Mouse (Mus musculus): ENCODE measurements around the gene Slc7a8. TPM values are rescaled to one million over a fixed set of nuclear protein-coding genes. Genes with fewer than 3 reads are reported as not detected.
A peak's percentile ranks its signal among the peaks of the same experiment; 100 is the strongest.

Gene Slc7a8
- polyA plus RNA-seq, 1 experiment from 2014 or later = 1.5 TPM

- no peak overlapping the region for H3K9ac ChIP-seq (ENCODE audit: low read length)
- DNase-seq (ENCODE audit: low spot score) (no peak), ATAC-seq (replicated peaks; ENCODE audit: low FRiP score) (no peak)
- no peaks in the 10 kb centered on the region for H3K9me3 ChIP-seq (ENCODE audit: control insufficient read depth, low read length)
- no peaks in the 10 kb centered on the region for H3K27me3 ChIP-seq (ENCODE audit: control insufficient read depth, insufficient read depth, low read length)
- no peak overlapping the region for H3K4me3 ChIP-seq (ENCODE audit: low read depth, low read length)
- H3K4me1 ChIP-seq (replicated peaks; ENCODE audit: control insufficient read depth, insufficient read depth, low read length) = no peaks in the 10 kb centered on the region
- WGBS = 78% methylated on average over 5 of the region's 5 CpGs
- H3K27ac ChIP-seq (ENCODE audit: low read depth, low read length) = no peak overlapping the region
- no peaks in the 10 kb centered on the region for H3K36me3 ChIP-seq (ENCODE audit: control insufficient read depth, insufficient read depth, low read length)
- H3K4me2 ChIP-seq (ENCODE audit: low read depth, low read length, severe bottlenecking) = no peak overlapping the region
These were observed 54.2 kb downstream of the Slc7a8 start for GRCm38 (mm10) chr14:54727565-54727964.

GRCm38 (mm10) chr14:54724049-54724448 lies 57.7 kb downstream of the Slc7a8 start:
- no peak overlapping the region for H3K27ac ChIP-seq (ENCODE audit: low read depth, low read length)
- no peaks in the 10 kb centered on the region for H3K36me3 ChIP-seq (ENCODE audit: control insufficient read depth, insufficient read depth, low read length)
- no peak overlapping the region for H3K4me2 ChIP-seq (ENCODE audit: low read depth, low read length, severe bottlenecking)
- DNase-seq (ENCODE audit: low spot score) = no peak
- no peak overlapping the region for H3K9ac ChIP-seq (ENCODE audit: low read length)
- H3K9me3 ChIP-seq (ENCODE audit: control insufficient read depth, low read length) = no peaks in the 10 kb centered on the region
- H3K4me3 ChIP-seq (ENCODE audit: low read depth, low read length) = no peak overlapping the region
- no peaks in the 10 kb centered on the region for H3K4me1 ChIP-seq (replicated peaks; ENCODE audit: control insufficient read depth, insufficient read depth, low read length)
- no peaks in the 10 kb centered on the region for H3K27me3 ChIP-seq (ENCODE audit: control insufficient read depth, insufficient read depth, low read length)
- no peak for ATAC-seq (replicated peaks; ENCODE audit: low FRiP score)
- 73% methylated on average over 6 of the region's 6 CpGs for WGBS

GRCm38 (mm10) chr14:54721711-54722110 lies 60.0 kb downstream of the Slc7a8 start:
- Histone ChIP-seq H3K9ac (ENCODE audit: low read length) (no peak overlapping the region), H3K4me2 (ENCODE audit: low read depth, low read length, severe bottlenecking) (no peak overlapping the region), H3K27me3 (ENCODE audit: control insufficient read depth, insufficient read depth, low read length) (no peaks in the 10 kb centered on the region), H3K9me3 (ENCODE audit: control insufficient read depth, low read length) (no peaks in the 10 kb centered on the region), H3K27ac (ENCODE audit: low read depth, low read length) (no peak overlapping the region), H3K36me3 (ENCODE audit: control insufficient read depth, insufficient read depth, low read length) (no peaks in the 10 kb centered on the region), H3K4me1 (replicated peaks; ENCODE audit: control insufficient read depth, insufficient read depth, low read length) (no peaks in the 10 kb centered on the region), H3K4me3 (ENCODE audit: low read depth, low read length) (no peak overlapping the region)
- DNase-seq (ENCODE audit: low spot score) (no peak), ATAC-seq (replicated peaks; ENCODE audit: low FRiP score) (no peak)
- 86% methylated on average over 10 of the region's 10 CpGs for WGBS

GRCm38 (mm10) chr14:54720654-54721350 lies 60.9 kb downstream of the Slc7a8 start:
- H3K9me3 ChIP-seq (ENCODE audit: control insufficient read depth, low read length) = no peaks in the 10 kb centered on the region
- H3K9ac ChIP-seq (ENCODE audit: low read length) = no peak overlapping the region
- H3K27ac ChIP-seq (ENCODE audit: low read depth, low read length) = no peak overlapping the region
- WGBS = 87% methylated on average over 7 of the region's 7 CpGs
- H3K27me3 ChIP-seq (ENCODE audit: control insufficient read depth, insufficient read depth, low read length) = no peaks in the 10 kb centered on the region
- H3K4me2 ChIP-seq (ENCODE audit: low read depth, low read length, severe bottlenecking) = no peak overlapping the region
- no peaks in the 10 kb centered on the region for H3K4me1 ChIP-seq (replicated peaks; ENCODE audit: control insufficient read depth, insufficient read depth, low read length)
- DNase-seq (ENCODE audit: low spot score) (no peak), ATAC-seq (replicated peaks; ENCODE audit: low FRiP score) (no peak)
- H3K4me3 ChIP-seq (ENCODE audit: low read depth, low read length) = no peak overlapping the region
- H3K36me3 ChIP-seq (ENCODE audit: control insufficient read depth, insufficient read depth, low read length) = no peaks in the 10 kb centered on the region

- H3K27ac ChIP-seq (ENCODE audit: low read depth, low read length) = no peak overlapping the region
- no peaks in the 10 kb centered on the region for H3K27me3 ChIP-seq (ENCODE audit: control insufficient read depth, insufficient read depth, low read length)
- H3K4me1 ChIP-seq (replicated peaks; ENCODE audit: control insufficient read depth, insufficient read depth, low read length) = peaks cover under 1% of the 10 kb centered on the region; the same call in 1 of the 2 replicates
- no peaks in the 10 kb centered on the region for H3K9me3 ChIP-seq (ENCODE audit: control insufficient read depth, low read length)
- H3K4me2 ChIP-seq (ENCODE audit: low read depth, low read length, severe bottlenecking) = no peak overlapping the region
- H3K4me3 ChIP-seq (ENCODE audit: low read depth, low read length) = no peak overlapping the region
- no peak for DNase-seq (ENCODE audit: low spot score)
- 91% methylated on average over 11 of the region's 11 CpGs for WGBS
- no peak for ATAC-seq (replicated peaks; ENCODE audit: low FRiP score)
- no peak overlapping the region for H3K9ac ChIP-seq (ENCODE audit: low read length)
- no peaks in the 10 kb centered on the region for H3K36me3 ChIP-seq (ENCODE audit: control insufficient read depth, insufficient read depth, low read length)
These were observed 61.7 kb downstream of the Slc7a8 start for GRCm38 (mm10) chr14:54720041-54720440.

- H3K9ac ChIP-seq (ENCODE audit: low read length) = no peak overlapping the region
- no peak overlapping the region for H3K4me3 ChIP-seq (ENCODE audit: low read depth, low read length)
- H3K27ac ChIP-seq (ENCODE audit: low read depth, low read length) = no peak overlapping the region
- peaks cover 5% of the 10 kb centered on the region; the same call in 1 of the 2 replicates for H3K4me1 ChIP-seq (replicated peaks; ENCODE audit: control insufficient read depth, insufficient read depth, low read length)
- H3K4me2 ChIP-seq (ENCODE audit: low read depth, low read length, severe bottlenecking) = no peak overlapping the region
- no peaks in the 10 kb centered on the region for H3K36me3 ChIP-seq (ENCODE audit: control insufficient read depth, insufficient read depth, low read length)
- no peaks in the 10 kb centered on the region for H3K27me3 ChIP-seq (ENCODE audit: control insufficient read depth, insufficient read depth, low read length)
- DNase-seq (ENCODE audit: low spot score) (no peak), ATAC-seq (replicated peaks; ENCODE audit: low FRiP score) (no peak)
- 82% methylated on average over 1 of the region's 1 CpGs for WGBS
- H3K9me3 ChIP-seq (ENCODE audit: control insufficient read depth, low read length) = no peaks in the 10 kb centered on the region
These were observed 66.3 kb downstream of the Slc7a8 start for GRCm38 (mm10) chr14:54715402-54715801.

GRCm38 (mm10) chr14:54714617-54715081 lies 67.1 kb downstream of the Slc7a8 start:
- peak overlapping the region; percentile 67 for H3K4me2 ChIP-seq (ENCODE audit: low read depth, low read length, severe bottlenecking)
- H3K27ac ChIP-seq (ENCODE audit: low read depth, low read length) = no peak overlapping the region
- no peaks in the 10 kb centered on the region for H3K9me3 ChIP-seq (ENCODE audit: control insufficient read depth, low read length)
- H3K4me1 ChIP-seq (replicated peaks; ENCODE audit: control insufficient read depth, insufficient read depth, low read length) = peaks cover 5% of the 10 kb centered on the region; the same call in 1 of the 2 replicates
- no peaks in the 10 kb centered on the region for H3K27me3 ChIP-seq (ENCODE audit: control insufficient read depth, insufficient read depth, low read length)
- H3K4me3 ChIP-seq (ENCODE audit: low read depth, low read length) = peak overlapping the region; percentile 26
- peak overlapping the region; percentile 32; the same call in 1 of the 2 replicates for H3K9ac ChIP-seq (ENCODE audit: low read length)
- DNase-seq (ENCODE audit: low spot score) (no peak), ATAC-seq (replicated peaks; ENCODE audit: low FRiP score) (0 out of 2 replicates have a peak, but pooled peaks have one; percentile 56)
- no peaks in the 10 kb centered on the region for H3K36me3 ChIP-seq (ENCODE audit: control insufficient read depth, insufficient read depth, low read length)
- 4% methylated on average over 15 of the region's 15 CpGs for WGBS

GRCm38 (mm10) chr14:54714121-54714520 lies 67.6 kb downstream of the Slc7a8 start:
- H3K4me3 ChIP-seq (ENCODE audit: low read depth, low read length) = peak overlapping the region; percentile 26
- no peaks in the 10 kb centered on the region for H3K9me3 ChIP-seq (ENCODE audit: control insufficient read depth, low read length)
- DNase-seq (ENCODE audit: low spot score) (peak; percentile 81), ATAC-seq (replicated peaks; ENCODE audit: low FRiP score) (0 out of 2 replicates have a peak, but pooled peaks have one; percentile 49)
- H3K27ac ChIP-seq (ENCODE audit: low read depth, low read length) = no peak overlapping the region
- no peaks in the 10 kb centered on the region for H3K27me3 ChIP-seq (ENCODE audit: control insufficient read depth, insufficient read depth, low read length)
- peak overlapping the region; percentile 67 for H3K4me2 ChIP-seq (ENCODE audit: low read depth, low read length, severe bottlenecking)
- H3K9ac ChIP-seq (ENCODE audit: low read length) = peak overlapping the region; percentile 32; the same call in 1 of the 2 replicates
- WGBS = 2% methylated on average over 13 of the region's 13 CpGs
- no peaks in the 10 kb centered on the region for H3K36me3 ChIP-seq (ENCODE audit: control insufficient read depth, insufficient read depth, low read length)
- H3K4me1 ChIP-seq (replicated peaks; ENCODE audit: control insufficient read depth, insufficient read depth, low read length) = peaks cover 5% of the 10 kb centered on the region; the same call in 1 of the 2 replicates

GRCm38 (mm10) chr14:54712861-54713260 lies 68.9 kb downstream of the Slc7a8 start:
- no peaks in the 10 kb centered on the region for H3K36me3 ChIP-seq (ENCODE audit: control insufficient read depth, insufficient read depth, low read length)
- no peak overlapping the region for H3K27ac ChIP-seq (ENCODE audit: low read depth, low read length)
- H3K9ac ChIP-seq (ENCODE audit: low read length) = no peak overlapping the region
- no peak for DNase-seq (ENCODE audit: low spot score)
- no peak overlapping the region for H3K4me3 ChIP-seq (ENCODE audit: low read depth, low read length)
- H3K4me1 ChIP-seq (replicated peaks; ENCODE audit: control insufficient read depth, insufficient read depth, low read length) = peaks cover 5% of the 10 kb centered on the region; the same call in 1 of the 2 replicates
- H3K27me3 ChIP-seq (ENCODE audit: control insufficient read depth, insufficient read depth, low read length) = no peaks in the 10 kb centered on the region
- 76% methylated on average over 8 of the region's 8 CpGs for WGBS
- H3K9me3 ChIP-seq (ENCODE audit: control insufficient read depth, low read length) = no peaks in the 10 kb centered on the region
- no peak for ATAC-seq (replicated peaks; ENCODE audit: low FRiP score)
- no peak overlapping the region for H3K4me2 ChIP-seq (ENCODE audit: low read depth, low read length, severe bottlenecking)
